Mouse (Mus musculus) skeletal muscle tissue, postnatal 0 days (tissue): ENCODE results near the gene Ugt2a1. TPM values are rescaled to one million over a fixed set of nuclear protein-coding genes. Genes with fewer than 3 reads are reported as not detected.

Source experiments
- polyA plus RNA-seq: library from polyadenylated mRNA; unstranded; fragments of >200 nt; fragmentation: Nextera tagmentation; extraction: Ambion mirVana; gene quantifications from 2 replicates; pipeline ENCODE4 v1.2.1, GENCODE M21; 2015

Ugt2a1 gene
- polyA plus RNA-seq = not detected in 2 replicates

GRCm38 (mm10) chr5:87490771-87491170 is at the start of gene Ugt2a1:
TSS of gene Ugt2a1 (minus strand) at chr5:87490871.

GRCm38 (mm10) chr5:87538111-87538510 is 47.4 kb upstream of the Ugt2a1 start, which contains the start of gene Sult1b1:
TSS of gene Sult1b1 (minus strand) at chr5:87538195.

GRCm38 (mm10) chr5:87486706-87487105 is 4.0 kb downstream of the Ugt2a1 start, which contains the start of gene Gm43638:
TSS of gene Gm43638 (minus strand) at chr5:87486806.

GRCm38 (mm10) chr5:87482160-87482559 is 8.5 kb downstream of the Ugt2a1 start, which contains the start of gene Ugt2a2:
TSS of gene Ugt2a2 (minus strand) at chr5:87482260.

DNA sequence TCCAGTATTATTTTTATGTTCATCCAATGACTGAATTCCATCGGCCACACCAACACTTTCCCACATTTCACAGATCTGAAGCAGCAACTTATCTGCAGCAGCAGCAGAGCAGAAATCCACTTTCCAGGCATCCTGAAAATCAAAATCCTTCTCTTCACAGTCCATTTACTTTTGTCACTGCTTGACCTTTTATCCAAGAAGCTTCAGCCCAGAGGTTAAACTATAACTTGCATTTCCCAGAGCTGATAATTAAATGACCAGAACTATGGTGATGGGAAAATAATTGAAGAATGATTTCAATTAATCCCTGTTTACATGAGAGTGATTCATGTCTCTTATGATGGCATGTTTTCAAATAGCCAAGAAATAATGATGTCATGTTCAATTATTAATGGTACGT is 66.6 kb downstream of the Ugt2a1 start, which contains the start of gene Ugt2b38:
Gene Ugt2b38, minus strand, starts transcription at position 163 of the 400 bp plus-strand sequence.

Other genes with a start within 250 kb of the Ugt2a1 start
- gene Ugt2b37, start 236.1 kb downstream of the Ugt2a1 start, polyA plus RNA-seq = not detected in 2 replicates
- not detected in 2 replicates for gene Ugt2a3, start 153.7 kb downstream of the Ugt2a1 start, polyA plus RNA-seq
- not detected in 2 replicates for gene Ugt2b38, start 66.7 kb downstream of the Ugt2a1 start, polyA plus RNA-seq
- gene Ugt2a2, start 8.6 kb downstream of the Ugt2a1 start, polyA plus RNA-seq = not detected in 2 replicates
- gene Gm43638, start 4.1 kb downstream of the Ugt2a1 start, polyA plus RNA-seq = not detected in 2 replicates
- not detected in 2 replicates for gene Sult1b1, start 47.3 kb upstream of the Ugt2a1 start, polyA plus RNA-seq
- gene Sult1d1, start 78.2 kb upstream of the Ugt2a1 start, polyA plus RNA-seq = not detected in 2 replicates
- gene Sult1e1, start 100.7 kb upstream of the Ugt2a1 start, polyA plus RNA-seq = 0.10 TPM in 1 of 2 replicates, not detected in the other
- not detected in 2 replicates for gene Csn1s1, start 175.3 kb upstream of the Ugt2a1 start, polyA plus RNA-seq
- not detected in 2 replicates for gene Csn2, start 208.8 kb upstream of the Ugt2a1 start, polyA plus RNA-seq